Mouse (Mus musculus) embryo, embryonic 10 days (tissue): Measurements from ENCODE around the gene Ugt1a6b.

Experiments
- DNase-seq: peaks from one replicate; pipeline ENCODE4 v3.0.0-alpha.2; 2015; ENCODE audit warnings: low spot score

The Ugt1a6b gene

GRCm38 (mm10) chr1:88240072-88240471 lies 137.0 kb downstream of the Ugt1a6b start:
- no peak for DNase-seq

DNA sequence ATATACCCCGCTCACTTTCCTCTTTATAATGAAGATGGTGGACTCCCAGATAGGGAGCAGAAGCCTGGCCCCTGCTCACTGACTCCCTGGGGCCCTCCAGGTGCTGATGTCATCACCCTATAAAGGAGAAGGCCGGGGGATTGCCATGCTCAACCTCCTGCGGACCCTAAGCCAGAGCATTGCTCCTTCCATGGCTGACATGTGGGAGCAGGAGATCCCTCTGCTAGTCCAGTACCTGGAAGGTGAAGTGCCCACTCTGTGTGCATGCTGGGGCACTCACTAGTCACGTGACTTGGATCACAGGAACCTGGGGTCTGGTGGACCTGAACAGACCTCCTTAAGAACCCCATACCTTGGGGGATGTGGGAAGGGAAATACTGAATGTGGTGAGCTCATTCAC lies 137.5 kb downstream of the Ugt1a6b start:
- no peak for DNase-seq

GRCm38 (mm10) chr1:88243861-88244260 lies 140.8 kb downstream of the Ugt1a6b start:
- DNase-seq: no peak

DNA sequence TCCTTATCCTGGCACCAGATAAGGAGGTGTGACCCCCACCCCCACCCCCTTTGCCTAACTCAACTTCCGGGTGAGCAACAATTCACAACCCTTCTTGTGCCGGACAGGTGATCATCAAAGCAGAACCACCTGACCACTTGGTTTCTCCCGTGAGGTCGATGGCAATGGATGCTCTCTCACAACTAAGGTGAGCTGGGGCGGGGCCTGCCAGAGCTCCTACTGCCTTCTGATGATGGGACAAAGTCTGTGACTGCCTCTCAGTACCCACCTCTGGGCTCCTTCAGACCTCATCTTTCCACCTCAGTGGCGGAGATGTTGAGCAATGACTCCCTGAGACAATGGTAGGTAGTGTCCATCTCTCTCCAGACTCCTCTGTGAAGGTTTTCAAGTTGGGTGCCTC lies 142.8 kb downstream of the Ugt1a6b start:
- DNase-seq: no peak

GRCm38 (mm10) chr1:88246386-88246785 lies 143.3 kb downstream of the Ugt1a6b start:
- DNase-seq: no peak

- no peak for DNase-seq
These were observed 144.6 kb downstream of the Ugt1a6b start for GRCm38 (mm10) chr1:88247660-88248059.

DNA sequence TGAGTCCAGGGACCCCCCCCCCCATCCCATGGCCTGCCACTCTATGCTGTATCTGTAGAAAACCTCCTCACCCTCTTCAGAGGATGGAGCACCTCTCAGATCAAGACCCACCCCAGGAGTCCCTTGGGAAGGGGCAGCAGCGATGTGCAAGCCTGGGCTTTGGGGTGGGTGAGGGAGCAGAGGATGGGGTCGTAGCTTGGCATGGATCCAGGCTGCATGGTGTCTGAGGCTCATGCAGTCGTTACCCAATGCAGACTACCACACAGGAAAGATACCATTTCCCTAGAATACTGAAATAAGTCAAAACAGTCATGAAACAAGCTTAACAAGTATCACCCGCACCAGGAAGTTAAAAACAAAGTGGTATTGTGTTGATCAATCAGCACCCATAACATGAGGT lies 145.6 kb downstream of the Ugt1a6b start:
- DNase-seq: no peak

DNA sequence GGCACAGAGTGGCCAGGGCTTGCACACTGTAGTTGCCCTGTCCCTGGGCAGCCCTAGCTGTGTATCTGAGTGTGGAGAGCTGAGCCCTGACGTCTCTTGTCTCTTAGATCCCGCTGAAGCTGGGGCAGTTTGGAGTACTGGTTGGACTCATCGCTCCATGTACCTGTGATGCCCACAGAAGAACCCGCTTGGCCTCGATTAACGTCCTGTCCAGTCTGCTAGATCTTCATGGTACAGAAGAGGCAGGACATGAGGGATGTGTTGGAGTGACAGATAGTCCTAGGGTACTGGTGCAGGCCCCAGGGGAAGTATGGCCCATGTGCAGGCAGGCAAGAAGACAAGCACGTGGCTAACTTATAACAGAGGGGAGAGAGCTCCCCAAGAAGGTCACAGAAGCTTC lies 146.5 kb downstream of the Ugt1a6b start:
- no peak for DNase-seq

GRCm38 (mm10) chr1:88250023-88250422 lies 147.0 kb downstream of the Ugt1a6b start:
- DNase-seq: no peak

DNA sequence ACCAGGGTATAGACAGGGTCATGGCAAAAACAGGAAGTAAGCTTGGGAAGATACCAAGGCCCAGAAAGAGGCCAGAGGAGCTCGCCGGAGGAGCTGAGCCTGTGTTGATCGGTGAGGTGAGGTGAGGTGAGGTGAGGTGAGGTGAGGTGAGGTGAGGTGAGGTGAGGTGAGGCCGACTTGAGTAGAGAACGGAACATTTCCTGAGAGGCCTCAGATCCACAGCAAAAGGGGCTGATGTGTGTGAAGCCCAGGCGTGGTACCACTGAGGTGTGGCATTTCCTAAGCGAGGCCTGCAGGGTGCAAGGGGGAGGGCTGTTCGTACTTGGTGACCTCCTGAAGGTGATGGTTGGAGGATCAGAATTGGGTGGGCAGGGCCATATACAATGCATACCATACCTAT lies 150.1 kb downstream of the Ugt1a6b start:
- no peak for DNase-seq

DNA sequence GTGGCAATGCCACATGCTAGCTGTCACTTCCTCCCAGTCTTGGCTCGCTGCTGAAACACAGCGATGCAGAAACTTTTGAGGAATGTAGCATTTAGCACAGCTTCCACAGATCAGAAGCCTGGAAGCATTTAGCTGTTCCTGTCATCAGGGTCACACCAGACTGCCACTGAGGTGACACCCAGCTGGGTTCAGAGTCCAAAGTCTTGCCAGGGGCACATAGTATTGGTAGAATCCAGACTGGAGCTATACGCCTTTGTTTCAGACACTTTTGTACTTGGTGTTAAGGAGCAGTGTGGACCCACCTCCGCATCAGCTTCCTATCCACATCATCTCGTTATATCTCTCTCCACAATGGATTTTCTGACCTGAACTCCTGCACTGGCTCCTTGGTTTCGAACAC lies 150.5 kb downstream of the Ugt1a6b start:
- no peak for DNase-seq

GRCm38 (mm10) chr1:88254793-88255465 lies 151.9 kb downstream of the Ugt1a6b start:
- no peak for DNase-seq

- no peak for DNase-seq
These were observed 152.4 kb downstream of the Ugt1a6b start for GRCm38 (mm10) chr1:88255466-88255857.

- DNase-seq: no peak
These were observed 153.1 kb downstream of the Ugt1a6b start for GRCm38 (mm10) chr1:88255989-88256754.

DNA sequence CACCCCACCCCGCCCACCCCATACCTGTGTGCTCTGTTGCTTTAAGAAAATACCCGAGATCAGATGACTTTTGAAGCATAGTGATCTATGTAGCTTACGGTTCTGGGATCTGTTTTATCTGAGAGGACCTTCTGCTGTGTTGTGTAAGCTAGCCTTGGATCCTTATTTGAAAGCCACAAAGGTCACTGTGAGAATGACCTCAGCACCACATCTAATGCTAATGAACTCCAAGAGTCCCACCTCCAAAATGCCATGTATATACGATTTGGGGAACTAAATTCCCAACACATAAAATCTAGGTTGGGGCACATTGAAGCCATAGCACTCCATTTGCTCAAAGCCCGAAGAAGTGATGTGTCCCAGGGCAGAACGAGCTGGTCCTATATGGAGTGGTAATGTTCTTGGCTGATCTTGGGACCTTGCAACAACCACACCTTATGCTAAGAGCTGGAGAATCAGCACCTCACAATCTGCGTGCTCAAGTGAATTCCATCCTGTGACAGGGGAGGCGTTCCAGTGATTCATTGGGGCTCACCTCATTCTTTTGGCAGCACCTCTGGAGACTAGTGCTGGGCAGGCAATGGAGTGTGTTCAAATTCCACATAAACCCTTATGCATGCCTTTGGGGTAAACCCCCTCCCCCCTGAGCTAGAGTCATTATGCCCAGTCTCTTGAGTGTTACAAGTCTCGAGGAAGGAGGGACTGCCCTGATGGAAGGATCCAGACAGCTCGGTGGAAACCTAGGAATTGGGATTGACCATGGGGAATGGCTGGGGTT lies 154.0 kb downstream of the Ugt1a6b start:
- DNase-seq: no peak

DNA sequence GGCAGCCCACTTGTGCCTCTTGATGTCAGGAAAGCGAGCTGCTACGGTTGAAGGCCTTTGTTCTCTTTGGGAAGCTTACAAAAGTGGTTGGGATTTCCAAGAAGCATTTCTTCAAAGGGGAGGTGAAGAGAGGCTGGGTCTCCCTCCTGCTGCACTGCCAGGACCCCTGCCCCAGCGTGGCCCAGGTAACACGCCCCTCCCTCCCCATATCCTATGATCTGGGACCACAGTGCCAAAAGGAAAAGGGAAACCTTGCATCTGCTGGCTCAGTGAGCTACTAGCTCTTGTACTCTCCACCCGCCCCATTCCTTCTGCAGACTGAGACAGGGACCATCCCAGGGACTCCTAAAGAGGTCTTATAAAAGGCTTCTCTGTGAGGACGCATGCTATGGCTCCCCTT lies 154.6 kb downstream of the Ugt1a6b start:
- DNase-seq: no peak

- DNase-seq: no peak
These were observed 155.3 kb downstream of the Ugt1a6b start for GRCm38 (mm10) chr1:88258361-88258760.

DNA sequence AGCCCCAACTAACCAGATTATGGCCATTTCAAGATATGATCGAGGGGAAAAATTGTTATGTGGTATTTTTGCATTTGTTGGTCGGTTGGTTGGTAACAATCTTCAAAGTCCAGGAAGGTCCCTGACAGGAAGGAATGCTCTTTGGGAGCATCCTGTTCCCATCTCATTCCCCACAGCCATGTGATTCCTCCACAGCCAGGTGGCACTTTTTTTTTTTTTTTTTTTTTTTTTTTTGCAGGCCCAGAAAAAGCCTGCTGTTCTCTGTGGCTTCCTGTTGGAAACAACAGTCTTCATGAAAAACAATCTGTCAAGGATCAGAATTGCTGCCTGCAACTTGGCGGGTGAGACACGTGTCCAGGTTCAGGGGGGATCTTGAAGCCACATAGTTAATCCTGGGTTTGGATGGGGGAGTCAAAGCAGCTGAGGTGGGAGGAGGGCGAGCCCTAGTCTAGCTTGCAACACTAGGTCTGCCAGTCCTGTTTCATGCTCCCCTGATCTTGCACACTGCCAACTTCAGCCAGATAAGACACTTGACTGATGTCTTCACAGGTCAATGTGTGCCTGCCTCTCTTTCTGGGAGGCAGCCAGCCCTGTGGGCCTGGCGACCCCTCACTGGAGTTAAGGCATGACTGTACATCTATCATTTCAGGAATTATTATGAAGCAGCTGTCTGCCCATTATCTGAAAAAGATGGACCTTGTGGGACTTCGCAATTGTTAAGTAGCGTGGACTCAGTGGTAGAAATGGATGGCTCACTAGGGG lies 156.0 kb downstream of the Ugt1a6b start:
- DNase-seq: peak; percentile 61

- no peak for DNase-seq
These were observed 156.6 kb downstream of the Ugt1a6b start for GRCm38 (mm10) chr1:88259643-88260024.

- no peak for DNase-seq
These were observed 157.1 kb downstream of the Ugt1a6b start for GRCm38 (mm10) chr1:88260114-88260513.

DNA sequence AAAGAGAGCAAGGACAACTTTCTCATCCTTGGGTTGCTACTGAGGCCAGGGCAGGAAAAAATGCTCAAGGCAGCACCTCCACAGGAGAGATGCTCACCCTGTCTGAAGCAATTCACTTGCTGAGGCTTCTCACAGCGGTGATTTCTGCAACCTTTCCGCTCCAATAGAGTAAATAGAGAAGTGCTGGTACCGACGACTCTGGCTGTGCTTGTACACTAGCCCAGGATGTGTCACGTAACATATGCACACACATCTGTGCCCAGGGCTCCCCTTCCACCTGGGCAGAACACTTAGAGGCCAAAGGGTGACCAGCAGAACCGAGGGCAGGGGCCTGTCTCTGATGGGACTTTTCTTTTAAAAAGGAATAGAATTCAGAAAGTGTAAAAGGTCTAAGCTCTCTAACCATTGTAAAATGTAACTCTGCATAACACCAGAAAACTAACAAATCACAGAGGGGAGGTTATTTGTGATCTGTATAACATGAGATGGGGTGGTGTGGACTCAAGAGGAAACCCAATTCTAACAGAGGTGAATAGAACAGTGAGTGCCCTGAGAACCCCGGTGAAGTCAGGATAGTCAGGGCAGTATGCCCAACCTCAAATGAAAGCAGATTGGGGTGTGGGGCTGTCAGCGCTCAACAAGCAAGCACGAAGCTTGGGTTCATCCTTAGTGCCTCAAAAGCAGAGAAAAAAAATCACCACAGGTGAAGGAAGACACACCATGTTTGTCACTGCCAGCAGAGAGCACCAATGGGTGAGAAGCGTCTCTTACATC lies 157.7 kb downstream of the Ugt1a6b start:
- DNase-seq: no peak
